Mouse (Mus musculus) liver, embryonic 15.5 days (tissue): ENCODE measurements around the gene Acaa1a. TPM values are rescaled to one million over a fixed set of nuclear protein-coding genes. Genes with fewer than 3 reads are reported as not detected.

Experiments used
- ATAC-seq: fragments of 200-750 bp; cut with Nextera tagmentation; 2 replicates; pipeline ENCODE4 v1.8.0; 2017; ENCODE audit warnings: moderate number of reproducible peaks, mild to moderate bottlenecking, moderate library complexity; ENCODE audit not compliant: insufficient read depth
- H3K27ac ChIP-seq: fragments of 300-500 bp; sonication (generic); replicated peaks from 2 replicates; pipeline ENCODE4 v1.5.1; 2015; ENCODE audit warnings: mild to moderate bottlenecking, inconsistent platforms
- H3K27me3 ChIP-seq: fragments of 300-500 bp; sonication (generic); 2 replicates; pipeline ENCODE4 v1.6.1; 2015; ENCODE audit warnings: mild to moderate bottlenecking, inconsistent platforms
- H3K36me3 ChIP-seq: fragments of 300-500 bp; sonication (generic); replicated peaks from 2 replicates; pipeline ENCODE4 v1.6.1; 2015; ENCODE audit warnings: moderate library complexity, mild to moderate bottlenecking, inconsistent platforms
- H3K4me1 ChIP-seq: fragments of 300-500 bp; sonication (generic); replicated peaks from 2 replicates; pipeline ENCODE4 v1.6.1; 2015; ENCODE audit warnings: inconsistent platforms
- H3K4me2 ChIP-seq: fragments of 300-500 bp; sonication (generic); 2 replicates; pipeline ENCODE4 v1.6.1; 2015; ENCODE audit warnings: moderate library complexity, mild to moderate bottlenecking, inconsistent platforms
- H3K4me3 ChIP-seq: fragments of 300-500 bp; sonication (generic); replicated peaks from 2 replicates; pipeline ENCODE4 v1.5.1; 2015; ENCODE audit warnings: mild to moderate bottlenecking, inconsistent platforms
- H3K9ac ChIP-seq: fragments of 300-500 bp; sonication (generic); 2 replicates; pipeline ENCODE4 v1.6.1; 2015; ENCODE audit warnings: moderate library complexity, mild to moderate bottlenecking, inconsistent platforms
- H3K9me3 ChIP-seq: fragments of 300-500 bp; sonication (generic); replicated peaks from 2 replicates; pipeline ENCODE4 v1.6.1; 2016; ENCODE audit warnings: inconsistent platforms
- WGBS: fragments of 180-500 bp; shearing (Covaris S2); methylation state at CpG from one replicate; pipeline ENCODE4 v1.1.7; 2015; ENCODE audit warnings: mixed read lengths; ENCODE audit not compliant: insufficient replicate concordance; 5-methylcytosine and 5-hydroxymethylcytosine counted together
- polyA plus RNA-seq: library from polyadenylated mRNA; unstranded; fragments of >200 nt; fragmentation: Nextera tagmentation; extraction: Ambion mirVana; gene quantifications from 2 replicates; pipeline ENCODE4 v1.2.1, GENCODE M21; 2015

Gene Acaa1a
- 42.4 and 51.5 TPM in 2 replicates for polyA plus RNA-seq

- peak; percentile 42 for ATAC-seq
- H3K4me1 ChIP-seq = peaks cover 44% of the 10 kb centered on the region
- H3K9ac ChIP-seq = peak within 1 kb of the TSS; percentile 85
- peak within 1 kb of the TSS; percentile 92 for H3K27ac ChIP-seq
- H3K4me3 ChIP-seq = peak within 1 kb of the TSS; percentile 93
- H3K27me3 ChIP-seq = no peaks in the 10 kb centered on the region
- peak within 1 kb of the TSS; percentile 94 for H3K4me2 ChIP-seq
- under 1% methylated on average over 43 of the region's 43 CpGs for WGBS
- H3K36me3 ChIP-seq = peaks cover 21% of the 10 kb centered on the region
- H3K9me3 ChIP-seq = no peaks in the 10 kb centered on the region
Measured at GRCm38 (mm10) chr9:119339558-119340211, at the start of gene Acaa1a. Gene Acaa1a (plus strand): TSS chr9:119339676.

GRCm38 (mm10) chr9:119290791-119291190, 48.7 kb upstream of the Acaa1a start:
- Histone ChIP-seq H3K9ac (no peak overlapping the region), H3K36me3 (peaks cover 21% of the 10 kb centered on the region), H3K9me3 (no peaks in the 10 kb centered on the region), H3K4me1 (no peaks in the 10 kb centered on the region), H3K27me3 (no peaks in the 10 kb centered on the region), H3K4me3 (no peak overlapping the region), H3K27ac (no peak overlapping the region), H3K4me2 (no peak overlapping the region)
- ATAC-seq = no peak
- 44% methylated on average over 3 of the region's 3 CpGs for WGBS

GRCm38 (mm10) chr9:119297696-119298095, 41.8 kb upstream of the Acaa1a start:
- H3K27ac ChIP-seq = no peak overlapping the region
- no peak for ATAC-seq
- peaks cover 18% of the 10 kb centered on the region for H3K36me3 ChIP-seq
- H3K4me3 ChIP-seq = no peak overlapping the region
- no peak overlapping the region for H3K4me2 ChIP-seq
- H3K4me1 ChIP-seq = peaks cover 6% of the 10 kb centered on the region; the same call in 1 of the 2 replicates
- WGBS = 72% methylated on average over 6 of the region's 6 CpGs
- no peaks in the 10 kb centered on the region for H3K9me3 ChIP-seq
- H3K9ac ChIP-seq = no peak overlapping the region
- H3K27me3 ChIP-seq = no peaks in the 10 kb centered on the region

- Histone ChIP-seq H3K36me3 (peaks cover 16% of the 10 kb centered on the region), H3K27ac (no peak overlapping the region), H3K9ac (no peak overlapping the region), H3K4me1 (peaks cover 6% of the 10 kb centered on the region; the same call in 1 of the 2 replicates), H3K4me2 (no peak overlapping the region), H3K4me3 (no peak overlapping the region), H3K27me3 (no peaks in the 10 kb centered on the region), H3K9me3 (no peaks in the 10 kb centered on the region)
- WGBS = 80% methylated on average over 3 of the region's 3 CpGs
- ATAC-seq = no peak
Measured at GRCm38 (mm10) chr9:119298563-119298962, 40.9 kb upstream of the Acaa1a start.

- H3K27me3 ChIP-seq = no peaks in the 10 kb centered on the region
- H3K4me2 ChIP-seq = no peak overlapping the region
- no peak overlapping the region for H3K9ac ChIP-seq
- H3K9me3 ChIP-seq = no peaks in the 10 kb centered on the region
- H3K4me1 ChIP-seq = no peaks in the 10 kb centered on the region; the same call in 1 of the 2 replicates
- WGBS = 78% methylated on average over 7 of the region's 7 CpGs
- H3K27ac ChIP-seq = no peak overlapping the region
- ATAC-seq = no peak
- no peak overlapping the region for H3K4me3 ChIP-seq
- H3K36me3 ChIP-seq = peaks cover 20% of the 10 kb centered on the region
Measured at GRCm38 (mm10) chr9:119305863-119306262, 33.6 kb upstream of the Acaa1a start.

GRCm38 (mm10) chr9:119309067-119309466, 30.4 kb upstream of the Acaa1a start:
- Histone ChIP-seq H3K4me2 (no peak overlapping the region), H3K36me3 (no peaks in the 10 kb centered on the region), H3K4me3 (no peak overlapping the region), H3K4me1 (no peaks in the 10 kb centered on the region; the same call in 1 of the 2 replicates), H3K9ac (no peak overlapping the region), H3K27me3 (no peaks in the 10 kb centered on the region), H3K27ac (no peak overlapping the region), H3K9me3 (no peaks in the 10 kb centered on the region)
- ATAC-seq = no peak
- 80% methylated on average over 1 of the region's 1 CpGs for WGBS

- no peaks in the 10 kb centered on the region for H3K27me3 ChIP-seq
- H3K9ac ChIP-seq = no peak overlapping the region
- no peak overlapping the region for H3K4me3 ChIP-seq
- 0 out of 2 replicates have a peak, but pooled peaks cover 5% of the 10 kb centered on the region for H3K4me1 ChIP-seq
- no peak overlapping the region for H3K4me2 ChIP-seq
- no peak overlapping the region for H3K27ac ChIP-seq
- H3K36me3 ChIP-seq = no peaks in the 10 kb centered on the region
- no peak for ATAC-seq
- no peaks in the 10 kb centered on the region for H3K9me3 ChIP-seq
- 92% methylated on average over 10 of the region's 10 CpGs for WGBS
Measured at GRCm38 (mm10) chr9:119313096-119313495, 26.4 kb upstream of the Acaa1a start.

GRCm38 (mm10) chr9:119318891-119319290, 20.6 kb upstream of the Acaa1a start:
- Histone ChIP-seq H3K4me1 (peaks cover 36% of the 10 kb centered on the region), H3K9ac (no peak overlapping the region), H3K4me3 (no peak overlapping the region), H3K27ac (no peak overlapping the region), H3K36me3 (no peaks in the 10 kb centered on the region), H3K4me2 (no peak overlapping the region), H3K27me3 (no peaks in the 10 kb centered on the region), H3K9me3 (no peaks in the 10 kb centered on the region)
- 79% methylated on average over 1 of the region's 1 CpGs for WGBS
- no peak for ATAC-seq

GRCm38 (mm10) chr9:119320446-119320845, 19.0 kb upstream of the Acaa1a start:
- Histone ChIP-seq H3K9ac (no peak overlapping the region), H3K27ac (no peak overlapping the region), H3K4me3 (no peak overlapping the region; the same call in 1 of the 2 replicates), H3K9me3 (no peaks in the 10 kb centered on the region), H3K4me1 (peaks cover 41% of the 10 kb centered on the region), H3K36me3 (no peaks in the 10 kb centered on the region), H3K27me3 (no peaks in the 10 kb centered on the region), H3K4me2 (peak overlapping the region; percentile 96)
- no peak for ATAC-seq
- 82% methylated on average over 7 of the region's 7 CpGs for WGBS

GRCm38 (mm10) chr9:119320946-119321345, 18.5 kb upstream of the Acaa1a start:
- no peaks in the 10 kb centered on the region for H3K27me3 ChIP-seq
- no peaks in the 10 kb centered on the region for H3K9me3 ChIP-seq
- H3K4me2 ChIP-seq = peak overlapping the region; percentile 96
- no peaks in the 10 kb centered on the region for H3K36me3 ChIP-seq
- WGBS = 8% methylated on average over 7 of the region's 7 CpGs
- no peak for ATAC-seq
- 0 out of 2 replicates have a peak overlapping the region, but pooled peaks have one; percentile 99 for H3K27ac ChIP-seq
- H3K9ac ChIP-seq = peak overlapping the region; percentile 83
- peak overlapping the region; percentile 86 for H3K4me3 ChIP-seq
- peaks cover 41% of the 10 kb centered on the region for H3K4me1 ChIP-seq

- peak overlapping the region; percentile 83 for H3K9ac ChIP-seq
- H3K4me1 ChIP-seq = peaks cover 41% of the 10 kb centered on the region
- no peaks in the 10 kb centered on the region for H3K36me3 ChIP-seq
- peak; percentile 2 for ATAC-seq
- no peaks in the 10 kb centered on the region for H3K27me3 ChIP-seq
- H3K4me2 ChIP-seq = peak overlapping the region; percentile 96
- peak overlapping the region; percentile 99 for H3K27ac ChIP-seq
- peak overlapping the region; percentile 86 for H3K4me3 ChIP-seq
- under 1% methylated on average over 59 of the region's 59 CpGs for WGBS
- H3K9me3 ChIP-seq = no peaks in the 10 kb centered on the region
Measured at GRCm38 (mm10) chr9:119321392-119322229, 17.9 kb upstream of the Acaa1a start.
